Mouse (Mus musculus) T-cell, adult 2 months (primary cell): ENCODE data around the gene Tshz3.

Experiments
- DNase-seq: peaks from one replicate; pipeline ENCODE4 v3.0.0; 2022; ENCODE audit warnings: low spot score

Gene Tshz3

DNA sequence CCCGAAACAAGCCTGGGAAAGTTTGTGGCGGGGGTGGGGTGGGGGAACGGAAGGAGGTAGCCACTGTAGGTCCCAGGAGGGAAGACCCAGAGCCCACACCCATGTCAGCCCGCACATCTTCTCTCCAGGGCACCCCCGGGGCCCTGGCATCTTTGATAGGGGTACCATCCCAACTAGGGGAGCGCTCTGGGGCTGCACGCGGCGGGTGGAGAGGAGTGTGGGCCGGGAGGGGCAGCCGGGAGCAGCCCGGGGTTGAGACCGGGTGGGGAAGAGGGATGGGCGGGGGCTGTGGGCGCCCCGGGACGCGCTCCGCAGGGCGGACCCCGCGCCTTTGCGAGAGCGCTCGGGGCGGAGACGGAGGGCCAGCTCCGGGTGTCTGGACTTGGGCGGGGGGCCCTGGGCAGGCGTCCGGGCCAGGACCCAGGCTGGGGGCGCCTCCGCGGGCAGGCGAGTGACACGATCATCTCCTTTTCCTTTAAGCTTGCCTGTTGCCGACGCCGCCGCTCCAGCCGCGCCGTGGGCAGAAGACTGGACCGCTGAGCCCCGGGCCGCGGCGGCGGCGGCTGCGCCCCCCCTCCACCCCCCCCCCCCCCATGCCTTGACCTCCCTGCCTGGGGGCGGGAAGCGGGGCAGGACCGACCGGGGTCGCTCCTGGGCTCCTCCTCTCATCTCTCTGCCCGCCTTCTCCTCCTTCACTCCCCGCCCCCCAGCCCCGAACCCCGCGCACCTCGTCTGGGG, 631 bp upstream of the Tshz3 start:
- DNase-seq = no peak

DNA sequence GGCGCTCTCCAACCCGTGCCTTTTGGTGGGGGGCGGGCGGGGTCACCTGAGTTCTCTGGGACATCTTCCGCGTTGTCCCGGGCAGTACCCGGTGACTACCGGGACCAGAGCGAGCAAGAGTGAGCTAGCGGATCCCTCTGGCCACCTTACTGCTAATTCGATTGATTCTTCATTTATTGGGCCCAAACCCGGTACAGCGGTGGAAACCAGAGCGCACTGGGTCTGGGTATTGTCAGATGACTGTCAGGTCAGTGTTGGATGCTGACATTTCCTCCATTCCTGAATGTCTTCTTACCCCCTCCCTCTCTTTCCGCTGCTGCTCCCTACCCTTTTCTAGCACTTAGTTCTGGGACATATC, 650 bp downstream of the Tshz3 start:
- no peak for DNase-seq

DNA sequence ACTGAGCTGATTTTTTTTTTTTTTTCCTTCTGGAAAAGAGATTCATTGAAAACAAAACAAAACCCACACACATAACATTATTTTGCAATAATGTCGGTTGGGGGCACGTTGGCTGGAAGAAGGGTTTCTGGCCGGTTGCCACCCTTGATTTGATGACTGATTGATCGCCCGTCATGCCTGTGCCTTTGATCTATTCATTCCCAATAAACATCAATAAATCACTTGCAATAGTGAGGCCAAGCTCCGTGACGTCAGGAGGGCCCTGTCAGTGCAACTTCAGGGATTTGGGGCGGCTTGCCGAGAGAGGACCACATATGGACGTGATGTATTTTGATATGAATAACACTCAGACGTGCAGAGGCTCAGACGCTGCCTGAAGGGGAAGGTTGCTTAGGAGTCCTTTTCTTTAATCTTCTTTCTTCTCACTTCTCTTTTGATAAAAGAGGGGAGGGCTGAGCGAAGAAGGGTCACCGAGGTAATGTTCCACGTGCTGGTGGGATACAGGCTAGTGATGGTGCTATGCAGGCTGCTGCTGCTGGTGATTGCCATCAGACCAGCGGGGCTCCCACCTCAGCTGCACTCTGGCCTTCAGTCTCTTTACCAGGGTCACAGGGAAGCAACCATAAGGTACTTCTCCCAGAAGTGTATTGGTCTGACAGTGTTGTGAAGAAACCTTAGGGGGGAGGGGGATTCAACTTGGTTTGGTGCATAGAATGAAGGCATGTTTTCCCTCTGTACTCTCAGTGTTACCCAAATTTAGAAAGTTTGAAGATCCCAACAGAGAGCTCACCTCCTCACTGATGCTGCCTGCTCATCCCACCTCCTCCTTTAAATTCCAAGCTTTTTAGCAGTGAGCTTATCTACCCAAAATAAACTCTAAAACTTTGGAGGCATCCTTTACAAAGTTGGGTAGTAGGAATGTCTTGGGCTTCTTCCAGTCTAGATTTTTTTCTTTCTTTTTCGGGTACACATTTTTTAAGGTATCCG, 1.4 kb downstream of the Tshz3 start:
- no peak for DNase-seq

DNA sequence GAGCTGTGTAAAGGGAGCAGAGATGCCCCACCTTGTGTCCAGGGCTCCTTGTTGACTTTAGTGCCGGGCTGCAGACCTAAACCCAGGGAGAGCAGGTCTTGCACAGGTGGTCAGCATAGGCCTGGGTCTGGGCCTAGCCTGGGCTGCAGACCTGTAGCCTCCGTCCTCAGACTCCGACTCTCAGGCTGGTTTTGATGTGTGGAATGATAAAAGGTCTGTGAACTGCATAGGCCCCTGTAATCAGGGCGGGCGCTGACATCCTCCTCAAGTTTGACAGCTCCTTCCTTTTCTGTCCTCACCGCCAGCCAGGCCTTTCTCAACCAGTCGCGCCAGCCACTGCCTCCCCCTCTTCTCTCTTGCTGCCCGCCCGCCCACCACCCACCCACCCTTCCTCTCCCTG, 8.7 kb downstream of the Tshz3 start:
- no peak for DNase-seq

DNA sequence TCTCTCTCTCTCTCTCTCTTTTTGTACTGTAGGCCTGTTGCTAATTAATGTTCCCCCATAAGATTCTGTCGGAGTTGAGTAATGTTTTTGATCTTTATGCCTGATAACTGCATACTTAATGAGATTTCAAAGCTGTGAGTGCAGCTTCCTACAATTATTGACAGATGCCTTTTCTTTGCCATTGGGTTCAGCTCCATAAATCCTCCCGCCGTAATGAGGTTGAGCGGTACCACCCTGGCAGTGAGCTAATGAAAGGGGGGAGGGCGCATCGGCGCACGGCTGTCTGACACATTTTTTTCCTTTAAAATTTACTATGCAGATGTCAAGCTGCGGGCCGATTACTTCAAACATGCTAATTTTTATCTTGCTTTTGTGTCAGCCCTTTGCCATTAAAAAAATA, 9.3 kb downstream of the Tshz3 start:
- no peak for DNase-seq

DNA sequence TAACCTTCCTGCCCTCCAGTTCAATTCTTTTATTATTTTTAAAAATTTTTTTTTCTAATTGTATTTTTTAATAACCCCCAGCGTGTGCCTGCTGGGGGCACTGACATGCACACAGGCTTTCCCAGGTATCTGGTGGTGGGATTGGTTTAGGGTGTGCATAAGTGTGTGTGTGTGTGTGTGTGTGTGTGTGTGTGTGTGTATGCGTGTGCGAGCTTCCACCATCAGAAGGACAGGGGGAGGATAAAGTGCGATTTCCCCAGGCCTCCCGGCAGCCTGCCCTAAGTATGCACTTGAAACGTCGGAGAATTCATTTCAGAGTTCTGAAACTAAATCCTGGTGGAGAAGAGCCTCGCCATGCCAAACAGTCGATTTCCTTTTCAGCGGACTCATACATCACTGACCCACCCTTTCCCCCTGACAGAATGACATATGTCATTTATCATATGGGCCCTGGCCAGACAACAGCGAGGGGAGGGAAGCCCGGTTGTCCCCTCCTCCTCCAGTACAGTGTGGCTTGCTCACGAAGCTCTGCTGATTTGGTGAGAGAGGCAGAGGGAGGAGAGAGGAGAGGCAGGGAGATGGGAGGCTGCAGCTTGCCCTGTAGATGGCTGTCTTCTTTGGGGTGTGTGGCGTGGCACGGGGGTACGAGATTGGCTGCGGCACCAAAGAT, 9.9 kb downstream of the Tshz3 start:
- DNase-seq = no peak

DNA sequence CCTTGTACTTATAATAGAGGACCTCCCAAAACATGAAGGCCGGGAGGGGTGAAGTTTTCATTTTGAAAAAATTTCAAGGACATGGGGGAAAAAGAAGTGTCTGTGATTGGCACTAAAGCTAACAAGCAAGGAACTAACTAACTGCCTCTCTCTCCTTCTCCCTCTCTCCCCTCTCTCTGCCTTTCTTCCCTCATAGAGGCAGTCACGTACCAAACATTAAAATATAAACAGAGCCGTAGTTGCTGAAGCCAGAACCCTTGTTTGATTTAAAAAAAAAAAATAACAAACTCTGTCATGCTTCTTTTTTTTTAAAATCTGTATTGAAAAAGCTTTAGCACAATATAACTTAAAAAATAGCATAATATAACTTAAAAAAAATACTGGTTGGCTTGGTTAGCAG, 10.9 kb downstream of the Tshz3 start:
- DNase-seq = no peak

DNA sequence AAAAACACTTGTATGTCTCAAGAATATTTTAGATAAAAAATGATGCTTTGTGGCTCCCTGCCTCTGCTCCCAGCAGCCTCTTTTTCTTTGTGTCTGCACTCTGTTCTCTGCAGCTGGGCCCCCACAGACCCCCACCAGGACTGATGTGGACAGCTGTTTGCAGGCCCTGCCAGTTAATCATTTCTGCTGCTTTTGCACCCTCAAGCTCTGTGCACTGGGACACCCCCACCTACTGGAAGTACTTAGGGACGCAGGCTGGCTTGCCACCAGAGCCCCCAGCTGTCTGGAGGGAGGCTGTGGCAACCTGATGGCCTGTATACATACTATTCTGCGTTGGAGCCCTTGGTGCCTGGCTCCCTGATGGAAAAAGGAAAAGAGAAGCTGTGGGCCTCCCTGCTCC, 11.3 kb downstream of the Tshz3 start:
- no peak for DNase-seq

DNA sequence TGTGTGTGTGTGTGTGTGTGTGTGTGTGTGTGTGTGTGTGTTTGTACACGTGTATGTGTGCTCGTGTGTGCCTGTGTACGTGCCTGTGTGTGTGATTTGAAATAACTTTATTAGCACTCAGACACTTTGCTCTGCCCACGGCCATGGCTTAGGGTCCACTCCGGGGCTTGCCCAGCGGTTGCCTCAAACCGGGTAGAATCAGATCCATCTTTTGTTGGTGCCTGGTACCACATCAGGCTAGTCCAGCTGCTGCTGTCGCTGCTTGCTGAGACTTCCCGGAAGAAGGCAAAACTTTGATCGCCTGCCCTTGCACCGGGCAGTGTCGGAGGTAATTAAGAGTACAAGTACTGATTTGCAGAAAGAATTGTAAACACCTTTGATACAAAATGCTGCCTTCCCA, 12.1 kb downstream of the Tshz3 start:
- DNase-seq = no peak

DNA sequence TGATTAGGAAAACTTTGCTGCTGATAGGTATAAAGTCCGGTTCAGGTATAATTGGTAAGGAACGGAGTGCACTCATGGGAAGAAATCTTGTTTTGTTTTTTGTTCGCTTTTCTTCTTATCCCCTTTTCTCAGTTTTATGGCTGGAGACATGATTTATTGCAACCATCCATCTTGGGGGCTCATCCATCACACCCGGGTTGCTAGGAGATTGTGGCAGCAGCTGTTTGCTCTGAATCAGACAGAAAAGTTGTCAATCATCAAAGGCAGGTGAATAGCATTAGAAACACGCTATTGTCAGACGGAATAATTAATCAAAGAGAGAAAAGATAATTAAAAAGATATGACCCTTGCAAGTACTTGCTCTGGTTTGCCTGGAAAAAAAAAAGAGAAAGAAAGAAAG, 12.5 kb downstream of the Tshz3 start:
- no peak for DNase-seq

DNA sequence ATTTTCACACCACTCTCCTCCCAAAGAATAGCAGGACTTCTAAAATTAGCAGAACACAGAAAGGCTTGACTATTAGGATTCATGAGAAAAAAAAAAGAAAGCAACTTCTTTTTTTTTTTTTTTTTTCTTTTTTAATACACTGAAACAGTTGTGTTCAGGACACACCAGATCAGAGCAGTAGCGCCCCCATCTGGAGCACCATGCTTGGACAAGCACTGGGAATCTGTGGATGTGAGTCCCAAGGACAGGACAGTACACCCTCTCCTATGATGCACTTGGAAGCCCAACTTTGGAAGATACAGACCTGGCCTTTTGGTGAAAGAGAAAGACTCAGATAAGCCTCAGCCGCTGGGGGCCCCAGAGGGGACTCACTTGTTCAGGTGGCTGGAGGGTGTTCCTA, 13.8 kb downstream of the Tshz3 start:
- no peak for DNase-seq

DNA sequence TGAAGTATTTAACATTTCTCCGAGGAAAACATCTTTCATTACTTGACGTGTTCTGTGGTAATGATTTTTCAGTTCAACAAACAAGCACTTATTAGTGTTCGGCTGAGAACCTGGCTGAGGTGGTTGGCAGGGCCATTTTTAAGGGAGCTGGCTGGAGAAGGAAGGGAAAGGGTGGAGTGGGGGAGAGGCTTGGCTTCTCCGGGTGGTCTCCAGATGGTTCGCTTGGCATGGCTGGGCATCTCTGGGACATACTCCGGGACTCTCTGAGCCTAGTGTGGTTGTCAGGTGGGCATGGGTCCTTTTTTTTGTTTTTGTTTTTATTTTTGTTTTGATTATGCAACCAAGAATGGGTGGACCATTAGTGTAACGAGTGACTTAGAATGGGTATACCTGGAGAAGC, 16.4 kb downstream of the Tshz3 start:
- DNase-seq = no peak

DNA sequence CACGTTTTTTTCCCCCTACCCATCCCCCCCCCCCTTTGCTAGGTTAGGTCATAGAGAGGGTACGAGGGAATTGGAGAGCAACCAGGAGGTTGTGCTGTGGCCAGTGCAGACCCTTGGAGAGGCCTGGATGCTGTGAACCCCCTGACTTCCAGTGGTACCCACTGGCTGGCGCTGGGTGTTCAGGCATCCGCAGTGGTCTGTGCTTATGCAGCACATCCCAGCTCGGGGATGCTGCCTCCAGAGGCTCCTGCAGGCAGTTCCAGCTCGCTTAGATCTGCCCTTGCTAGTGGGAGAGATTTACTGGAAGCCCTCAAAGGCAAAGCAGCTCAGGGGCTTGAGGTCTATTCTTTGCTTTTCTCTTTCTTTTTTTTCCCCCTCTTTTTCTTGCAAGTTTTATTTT, 19.3 kb downstream of the Tshz3 start:
- DNase-seq = no peak

DNA sequence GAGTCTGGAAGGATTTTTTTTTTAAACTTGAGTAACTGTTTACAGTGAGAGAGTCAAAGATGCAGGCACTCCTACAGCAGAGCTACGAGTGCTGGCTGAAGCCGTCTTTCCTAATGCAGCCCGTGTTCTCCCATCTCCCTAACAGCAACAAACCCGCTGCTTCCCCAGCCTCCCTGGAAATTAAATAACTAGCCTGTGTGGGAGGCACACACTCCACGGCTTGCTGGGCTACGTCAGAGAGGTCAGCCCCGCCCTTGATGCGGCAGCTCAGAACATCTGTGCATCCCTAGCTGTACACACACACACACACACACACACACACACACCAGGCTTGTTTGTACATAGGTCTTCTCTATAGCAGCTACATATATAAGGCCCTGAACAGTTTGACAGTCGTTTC, 22.9 kb downstream of the Tshz3 start:
- DNase-seq = no peak

DNA sequence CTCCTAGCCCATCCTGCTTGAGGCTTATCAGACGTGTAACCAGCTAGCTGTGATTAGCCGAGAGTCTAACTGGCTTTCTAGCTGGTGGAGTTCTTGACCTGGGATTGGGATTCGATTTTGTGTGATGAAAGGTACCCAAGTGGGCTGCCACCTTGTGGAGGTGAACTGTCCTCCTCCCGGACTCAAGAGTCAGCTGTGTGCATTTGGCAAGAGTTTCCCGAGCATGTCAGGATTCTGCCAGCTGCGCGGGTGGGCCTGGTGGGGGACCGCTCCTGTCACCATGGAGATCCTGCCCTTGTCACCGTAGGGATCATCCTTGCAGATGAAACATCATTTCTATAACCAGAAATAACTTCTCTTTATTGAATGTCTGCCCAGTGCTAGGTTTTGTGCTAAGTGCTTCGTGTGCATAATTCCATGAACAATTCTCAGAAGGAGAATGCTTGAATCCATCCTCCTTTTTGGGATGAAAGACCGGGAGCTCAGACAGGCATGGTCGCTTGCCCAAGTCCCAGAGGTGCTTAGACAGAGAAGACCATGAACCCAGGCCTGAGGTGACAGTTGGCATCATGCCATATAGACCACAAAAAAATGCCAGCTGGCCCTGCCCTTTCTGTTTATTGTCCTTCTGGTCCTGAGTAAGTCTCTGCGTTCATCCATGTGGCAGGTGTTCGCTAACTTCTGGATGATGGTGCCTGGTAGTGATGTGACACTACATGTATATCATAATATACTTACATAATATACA, 38.6 kb downstream of the Tshz3 start:
- no peak for DNase-seq

DNA sequence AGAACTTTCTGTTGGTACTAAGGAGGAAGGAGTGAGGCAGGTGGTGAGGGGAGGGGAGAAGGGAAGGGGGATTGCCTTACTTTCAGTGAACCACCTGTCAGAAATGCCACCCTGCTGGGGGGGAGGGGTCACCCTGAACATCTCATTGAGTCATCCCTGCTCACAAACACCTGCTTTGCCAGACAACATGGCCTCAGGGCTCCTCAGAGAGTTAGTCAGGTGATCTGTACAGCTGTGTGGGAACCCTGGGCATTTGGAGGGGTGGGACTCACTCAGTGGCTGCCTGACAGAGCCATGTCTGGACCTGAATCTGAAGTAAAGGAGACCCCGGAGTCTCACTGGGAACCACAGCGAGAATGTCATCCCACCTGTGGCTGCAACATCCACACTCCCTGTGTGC, 53.6 kb downstream of the Tshz3 start:
- DNase-seq = no peak

DNA sequence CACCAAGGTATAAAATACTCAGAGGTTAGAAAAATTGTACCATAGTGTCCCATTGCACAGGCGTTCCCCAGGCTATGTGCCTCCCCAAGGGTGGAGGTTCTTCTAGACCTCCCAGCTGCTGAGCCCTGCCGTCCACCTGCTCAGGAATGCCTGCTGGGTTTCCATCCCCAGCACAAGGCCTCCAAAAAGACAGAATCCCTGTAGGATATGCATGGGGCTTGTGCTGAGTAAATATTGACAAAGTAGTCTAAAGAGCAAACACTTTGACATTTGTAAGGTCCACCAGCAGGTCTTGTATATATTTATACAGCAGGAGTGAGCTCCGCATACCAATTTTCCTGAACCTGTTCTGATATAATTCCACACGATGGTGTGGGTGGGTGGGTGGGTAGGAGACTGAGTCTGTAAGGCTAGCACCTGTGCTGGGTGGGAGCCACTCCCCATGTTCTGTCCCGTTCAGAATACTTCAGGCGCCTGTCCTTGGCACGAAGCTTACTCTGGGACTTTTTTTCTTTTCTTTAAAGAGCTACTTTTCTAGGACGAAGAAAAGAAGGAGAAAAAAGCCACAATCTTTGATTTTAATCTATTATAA, 69.7 kb downstream of the Tshz3 start:
- no peak for DNase-seq

DNA sequence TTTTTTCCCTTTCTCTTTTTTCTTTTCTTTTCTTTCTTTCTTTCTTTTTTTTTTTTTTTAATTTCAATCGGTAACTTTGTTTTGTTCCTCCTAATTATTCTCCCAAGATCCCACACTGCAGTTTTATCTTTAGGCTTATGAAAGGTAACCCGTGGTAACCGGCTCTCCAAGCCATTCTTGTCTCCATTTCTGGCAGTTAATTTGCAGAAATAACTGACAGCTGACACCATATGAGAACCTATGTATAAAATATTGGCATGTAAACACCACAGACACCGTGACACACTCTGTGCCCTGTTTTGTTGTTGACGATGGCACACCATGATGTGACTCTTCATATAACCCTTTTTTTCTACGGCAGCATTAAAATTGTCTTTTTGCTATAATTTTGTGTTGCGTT, 75.2 kb downstream of the Tshz3 start:
- no peak for DNase-seq

DNA sequence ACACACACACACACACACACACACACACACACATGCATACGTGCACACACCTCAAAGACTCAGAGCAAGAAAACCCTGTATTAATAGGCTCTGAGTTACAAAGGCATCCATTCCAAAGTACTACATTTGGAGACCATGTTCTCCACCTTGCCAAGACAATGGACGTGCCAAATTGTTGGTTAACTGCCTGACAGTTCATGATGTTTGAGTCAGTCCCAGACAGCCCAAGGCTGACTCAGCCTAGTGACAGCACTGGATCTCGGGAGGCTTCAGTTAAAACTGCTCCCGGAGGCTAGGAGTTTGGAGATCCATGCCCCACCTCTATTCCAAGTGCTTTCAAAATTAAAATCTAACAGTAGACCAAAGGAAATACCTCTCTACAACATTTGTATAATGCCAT, 79.0 kb downstream of the Tshz3 start:
- no peak for DNase-seq

DNA sequence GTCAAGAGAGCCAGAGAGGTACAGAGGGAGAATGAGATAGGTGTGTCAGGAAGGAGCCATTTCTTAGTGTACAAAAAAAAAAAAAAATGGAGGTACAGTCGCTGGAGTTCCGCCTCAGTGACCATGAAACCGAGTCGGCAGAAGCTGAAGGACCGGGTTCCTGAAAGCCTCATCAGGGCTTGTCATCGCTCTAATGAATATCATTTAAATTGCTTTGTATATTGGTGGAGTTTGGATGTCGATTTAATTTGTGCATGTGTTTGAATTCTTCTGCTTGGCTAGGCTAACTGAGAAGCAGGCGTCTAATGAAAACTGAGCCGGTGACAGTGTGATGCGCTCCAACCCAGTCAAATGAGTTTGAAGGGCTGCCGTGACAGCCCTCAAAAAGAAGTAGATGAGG, 80.5 kb downstream of the Tshz3 start:
- no peak for DNase-seq

DNA sequence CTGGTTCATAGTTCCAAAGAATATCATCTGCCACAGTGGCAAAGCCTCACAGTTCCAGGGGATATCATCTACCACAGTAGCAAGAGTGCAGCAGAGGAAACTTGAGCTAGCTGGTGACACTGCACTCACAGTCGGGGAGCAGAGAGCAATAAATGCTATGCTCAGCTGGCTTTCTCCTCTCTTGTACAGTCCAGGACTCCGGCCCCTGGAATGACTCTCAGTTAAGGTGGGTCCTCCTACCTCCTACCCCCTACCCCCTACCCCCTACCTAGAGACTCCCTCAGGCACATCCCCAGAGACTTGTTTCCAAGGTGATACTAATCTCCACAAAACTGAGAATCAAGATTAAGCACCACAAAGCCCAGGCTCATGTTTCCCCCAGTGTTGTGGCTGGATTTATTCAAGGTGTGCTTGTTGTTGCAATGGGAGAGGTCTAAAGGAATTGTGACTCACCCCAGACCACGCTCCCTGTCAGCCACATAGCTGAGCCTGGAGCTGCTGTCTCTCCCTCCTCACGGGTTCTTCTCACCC, 86.4 kb downstream of the Tshz3 start:
- no peak for DNase-seq
